Mouse (Mus musculus) liver (tissue): ENCODE results near the gene Rplp1.

Experiments
- DNase-seq: peaks from one replicate; pipeline ENCODE4 v3.0.0-alpha.2; 2020; ENCODE audit warnings: mixed read lengths

The Rplp1 gene

GRCm38 (mm10) chr9:61873325-61873724 lies 41.0 kb downstream of the Rplp1 start:
- DNase-seq: peak; percentile 19

- DNase-seq: no peak
Observed at GRCm38 (mm10) chr9:61872246-61872941, 41.9 kb downstream of the Rplp1 start.

GRCm38 (mm10) chr9:61871839-61872238 lies 42.5 kb downstream of the Rplp1 start:
- no peak for DNase-seq

- DNase-seq: no peak
Observed at GRCm38 (mm10) chr9:61867659-61868058, 46.7 kb downstream of the Rplp1 start.
